Mouse (Mus musculus) stomach, adult 2 months (tissue): ENCODE results near the gene Leng1. TPM values are rescaled to one million over a fixed set of nuclear protein-coding genes. Genes with fewer than 3 reads are reported as not detected.

ENCODE experiments used
- polyA plus RNA-seq: library from polyadenylated mRNA; depleted of rRNA; stranded (reverse); fragments of >200 nt; gene quantifications from 2 replicates; pipeline ENCODE4 v1.2.3, GENCODE M21; 2012; rRNA removed

Gene Leng1
- 0.84 and 1.1 TPM in 2 replicates for polyA plus RNA-seq

GRCm38 (mm10) chr7:3665215-3666114 is at the start of gene Leng1:
Gene Leng1 (minus strand): TSS chr7:3665840.

GRCm38 (mm10) chr7:3703879-3704441 is 38.3 kb upstream of the Leng1 start, which contains the start of gene Rps9:
Gene Rps9 (plus strand): TSS chr7:3703993.

GRCm38 (mm10) chr7:3692987-3693808 is 27.6 kb upstream of the Leng1 start, which contains the start of gene Mboat7:
Gene Mboat7 (minus strand): TSS chr7:3693523.

GRCm38 (mm10) chr7:3692382-3692986 is 26.8 kb upstream of the Leng1 start, which contains the start of gene Tsen34:
Gene Tsen34 (plus strand): TSS chr7:3692863.

GRCm38 (mm10) chr7:3677342-3677741 is 11.7 kb upstream of the Leng1 start, which contains the start of gene Tmc4:
Gene Tmc4 (minus strand): TSS chr7:3677553.

GRCm38 (mm10) chr7:3644672-3645487 is 20.8 kb downstream of the Leng1 start, which contains the start of gene Cnot3:
Gene Cnot3 (plus strand): TSS chr7:3645268.

GRCm38 (mm10) chr7:3629543-3630477 is 35.8 kb downstream of the Leng1 start, which contains the start of the genes Tfpt and Prpf31:
Gene Tfpt (minus strand): TSS chr7:3629929.
Gene Prpf31 (plus strand): TSS chr7:3629985.

GRCm38 (mm10) chr7:3617242-3617995 is 48.2 kb downstream of the Leng1 start, which contains the start of gene Ndufa3:
Gene Ndufa3 (plus strand): TSS chr7:3617373.

GRCm38 (mm10) chr7:3616057-3616388 is 49.6 kb downstream of the Leng1 start, which contains the start of gene Oscar:
Gene Oscar (minus strand): TSS chr7:3616157.

Other genes starting within 250 kb of the Leng1 start
- gene Cacng6, start 241.6 kb downstream of the Leng1 start, polyA plus RNA-seq: 0.18 and 0.81 TPM in 2 replicates
- gene Tarm1, start 163.2 kb downstream of the Leng1 start, polyA plus RNA-seq: 0.16 TPM in 1 of 2 replicates, not detected in the other
- 0.09 and 0.32 TPM in 2 replicates for gene Oscar, start 49.7 kb downstream of the Leng1 start, polyA plus RNA-seq
- 219 and 251 TPM in 2 replicates for gene Ndufa3, start 48.5 kb downstream of the Leng1 start, polyA plus RNA-seq
- gene Tfpt, start 35.9 kb downstream of the Leng1 start, polyA plus RNA-seq: 2.4 and 2.6 TPM in 2 replicates
- 9.5 and 9.9 TPM in 2 replicates for gene Prpf31, start 35.9 kb downstream of the Leng1 start, polyA plus RNA-seq
- gene Cnot3, start 20.6 kb downstream of the Leng1 start, polyA plus RNA-seq: 47.8 and 48.8 TPM in 2 replicates
- gene Tmc4, start 11.7 kb upstream of the Leng1 start, polyA plus RNA-seq: 95.4 and 101 TPM in 2 replicates
- 78.1 and 115 TPM in 2 replicates for gene Tsen34, start 27.0 kb upstream of the Leng1 start, polyA plus RNA-seq
- gene Mboat7, start 27.7 kb upstream of the Leng1 start, polyA plus RNA-seq: 23.1 and 29.7 TPM in 2 replicates
- gene Rps9, start 38.2 kb upstream of the Leng1 start, polyA plus RNA-seq: 246 and 271 TPM in 2 replicates
- 3.5 and 4.8 TPM in 2 replicates for gene Pirb, start 54.6 kb upstream of the Leng1 start, polyA plus RNA-seq
- gene Gm15448, start 159.8 kb upstream of the Leng1 start, polyA plus RNA-seq: 0.12 and 0.18 TPM in 2 replicates
- gene Pira2, start 179.2 kb upstream of the Leng1 start, polyA plus RNA-seq: 0.11 and 0.25 TPM in 2 replicates
- gene Gm14548, start 232.3 kb upstream of the Leng1 start, polyA plus RNA-seq: 0.55 and 0.78 TPM in 2 replicates
- gene Lilra6, start 249.7 kb upstream of the Leng1 start, polyA plus RNA-seq: 0.73 and 1.1 TPM in 2 replicates